Mouse (Mus musculus) brain, embryonic 14.5 days (tissue): ENCODE results near the gene S100a3. TPM values are rescaled to one million over a fixed set of nuclear protein-coding genes. Genes with fewer than 3 reads are reported as not detected.

Source experiments
- DNase-seq: peaks from one replicate; pipeline ENCODE4 v3.0.0-alpha.2; 2011; ENCODE audit warnings: low read depth
- CTCF ChIP-seq: fragments of 200-500 bp; IDR thresholded peaks from 2 replicates; pipeline ENCODE4 v1.5.1; 2012; ENCODE audit warnings: inconsistent platforms, mild to moderate bottlenecking, moderate library complexity, borderline replicate concordance; ENCODE audit not compliant: insufficient read depth, insufficient read length; ENCODE audit errors: extremely low read depth
- POLR2A ChIP-seq: fragments of 200-500 bp; IDR thresholded peaks from 2 replicates; pipeline ENCODE4 v1.6.1; 2012; ENCODE audit warnings: mild to moderate bottlenecking, inconsistent platforms, borderline replicate concordance; ENCODE audit not compliant: poor library complexity, insufficient read depth, insufficient read length, severe bottlenecking; ENCODE audit errors: extremely low read depth
- polyA plus RNA-seq: library from polyadenylated mRNA; depleted of rRNA; stranded (reverse); fragments of >200 nt; gene quantifications from 2 replicates; pipeline ENCODE4 v1.2.3, GENCODE M21; 2012

Gene S100a3
- polyA plus RNA-seq, 1 experiment = 1.1 TPM

GRCm38 (mm10) chr3:90595556-90595955 is 35.2 kb downstream of the S100a3 start:
- no peak for DNase-seq
- TF ChIP-seq POLR2A = no peak
- TF ChIP-seq CTCF = no peak

DNA sequence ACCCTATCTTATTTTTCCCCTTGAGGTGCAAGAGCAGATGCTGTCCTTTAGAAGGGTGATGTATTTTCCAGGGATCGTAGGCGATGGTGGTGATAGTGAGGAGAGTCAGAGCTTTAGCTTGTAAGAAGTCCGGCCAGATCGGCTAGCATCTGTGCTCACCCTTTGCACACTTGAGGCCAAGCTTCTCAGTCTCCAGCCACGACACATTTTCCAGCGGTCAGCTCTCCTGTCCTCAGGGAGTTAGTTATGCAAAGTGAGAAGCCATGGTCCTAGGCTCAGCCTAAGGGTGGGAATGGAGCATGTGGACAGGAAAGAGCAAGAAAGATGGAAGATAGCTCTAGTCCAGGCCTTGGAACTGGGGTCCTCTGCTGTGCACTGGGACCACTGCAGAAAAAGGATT is 36.4 kb downstream of the S100a3 start:
- no peak for DNase-seq
- TF ChIP-seq POLR2A (no peak), CTCF (no peak)

GRCm38 (mm10) chr3:90597736-90598135 is 37.4 kb downstream of the S100a3 start:
- no peak for TF ChIP-seq POLR2A
- no peak for TF ChIP-seq CTCF

DNA sequence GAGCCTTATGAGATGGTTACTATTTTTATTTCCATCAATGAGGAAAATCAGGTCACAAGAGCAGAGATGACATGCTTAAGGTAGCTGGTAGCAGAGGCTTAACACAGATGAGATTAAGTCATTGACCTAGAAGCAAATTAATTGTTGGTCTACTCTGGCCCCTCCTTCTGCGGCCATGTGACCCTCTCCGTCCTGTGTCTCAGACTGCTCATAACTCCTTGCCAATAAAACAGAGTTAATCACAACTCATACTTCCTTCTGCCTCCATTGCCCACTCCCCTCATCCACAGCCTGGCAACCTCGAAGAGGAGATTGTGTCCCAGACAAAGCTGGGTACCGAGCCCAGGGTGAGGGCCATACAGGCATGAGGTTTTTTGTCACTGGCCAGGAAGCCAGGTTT is 37.8 kb downstream of the S100a3 start:
- TF ChIP-seq POLR2A = no peak
- no peak for TF ChIP-seq CTCF

More at GRCm38 (mm10) chr3:90597736-90598135, 37.4 kb downstream of the S100a3 start:
- peak; percentile 5 for DNase-seq

DNA sequence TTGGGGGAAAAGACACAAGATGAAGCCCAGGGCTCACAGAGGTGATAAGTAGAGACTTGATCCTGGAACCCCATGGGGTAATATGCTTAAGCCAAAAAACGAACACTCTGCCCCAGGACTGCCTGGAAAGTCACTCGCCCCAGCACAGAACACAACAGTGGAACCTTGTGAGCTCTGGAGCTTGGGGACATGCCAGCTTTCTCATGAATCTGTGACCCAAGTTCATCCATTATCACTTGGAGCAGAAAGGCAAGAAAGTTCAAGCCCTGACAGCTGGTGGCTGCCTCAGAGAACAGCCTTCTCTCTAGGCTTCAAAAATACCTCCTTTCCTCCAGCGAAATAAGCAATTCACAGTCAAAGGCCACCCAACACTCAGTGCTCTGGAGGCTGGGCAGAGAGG is 39.0 kb downstream of the S100a3 start:
- TF ChIP-seq CTCF (no peak), POLR2A (no peak)
- DNase-seq = no peak

More for the DNA sequence above, 37.8 kb downstream of the S100a3 start:
- no peak for DNase-seq

DNA sequence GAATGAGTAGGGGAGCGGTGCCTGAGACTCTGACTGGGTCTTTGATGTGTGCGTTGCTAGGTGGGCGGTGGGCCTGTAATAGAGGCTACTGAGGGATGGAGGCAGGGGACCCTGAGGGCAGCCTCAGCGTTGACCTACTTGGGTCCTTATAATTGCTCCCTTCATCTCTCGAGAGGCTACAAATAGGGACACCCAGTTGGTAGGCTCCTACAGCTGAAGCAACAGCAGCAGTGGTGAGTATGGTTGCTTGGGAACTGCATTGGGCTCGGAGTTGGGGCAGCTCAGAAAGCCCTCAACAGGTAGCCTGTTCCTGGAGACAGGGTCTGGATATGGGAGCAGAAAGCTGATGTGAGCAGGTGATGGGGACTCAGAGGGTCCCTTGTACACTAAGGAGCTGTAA is 39.7 kb downstream of the S100a3 start:
- no peak for TF ChIP-seq POLR2A
- TF ChIP-seq CTCF = no peak
- no peak for DNase-seq

GRCm38 (mm10) chr3:90600458-90601195 is 40.2 kb downstream of the S100a3 start:
- DNase-seq = no peak
- TF ChIP-seq POLR2A (no peak), CTCF (no peak)

DNA sequence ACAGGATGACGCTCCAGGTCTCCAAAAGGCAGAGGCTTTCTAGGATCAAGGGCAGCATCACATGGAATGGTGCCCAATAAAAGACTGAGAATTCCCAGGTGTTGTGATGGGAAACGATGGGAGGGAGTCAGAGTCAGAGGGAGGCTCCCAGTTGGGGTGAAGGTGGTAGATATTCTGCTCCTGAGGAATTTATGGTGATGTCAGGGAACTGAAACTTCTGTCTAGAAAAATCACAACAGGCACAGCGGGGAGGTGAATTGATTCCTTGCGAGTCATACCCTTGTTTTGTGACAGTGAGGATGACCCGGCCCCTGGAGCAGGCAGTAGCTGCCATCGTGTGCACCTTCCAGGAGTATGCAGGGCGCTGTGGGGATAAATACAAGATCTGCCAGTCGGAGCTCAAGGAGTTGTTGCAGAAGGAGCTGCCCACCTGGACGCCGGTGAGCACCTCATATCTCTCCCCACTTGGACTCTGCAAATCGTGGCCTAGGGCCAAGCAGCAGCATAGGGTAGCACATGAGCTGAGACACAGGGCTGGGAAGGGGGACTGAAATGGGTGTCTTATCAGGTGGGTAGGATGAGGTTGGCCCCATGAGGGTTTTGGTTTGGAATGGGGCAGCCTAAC is 41.2 kb downstream of the S100a3 start, which contains the start of gene Gm42674:
Gene Gm42674, plus strand, starts transcription at position 419 of the 625 bp plus-strand sequence.
- no peak for TF ChIP-seq CTCF
- TF ChIP-seq POLR2A = no peak
- DNase-seq = no peak

GRCm38 (mm10) chr3:90603623-90604022 is 43.2 kb downstream of the S100a3 start, which contains the start of gene S100a4:
Gene S100a4 (plus strand): TSS chr3:90603771.
- TF ChIP-seq CTCF (no peak), POLR2A (no peak)

DNA sequence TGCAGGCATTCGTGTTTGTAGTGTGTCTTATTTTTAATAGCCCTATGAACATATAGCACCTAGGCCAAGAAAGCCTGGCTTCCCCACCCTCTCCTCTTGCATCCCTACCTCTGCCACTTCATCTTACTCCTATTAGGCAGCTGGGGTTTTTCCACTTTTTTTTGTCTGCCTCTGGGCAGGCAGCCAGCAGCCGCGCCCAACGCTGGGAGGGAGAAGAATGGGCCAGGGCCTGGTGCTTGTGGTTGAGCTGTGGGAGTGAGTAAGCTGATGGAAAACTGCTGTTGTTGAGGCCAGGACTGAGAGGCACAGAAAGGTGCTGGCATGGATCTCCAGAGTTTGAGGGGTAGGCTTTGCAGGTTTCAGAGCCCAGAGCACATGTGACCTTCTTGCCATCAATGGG is 44.0 kb downstream of the S100a3 start:
- peak; percentile 92 for DNase-seq
- TF ChIP-seq POLR2A (no peak), CTCF (no peak)

More at GRCm38 (mm10) chr3:90603623-90604022, 43.2 kb downstream of the S100a3 start, which contains the start of gene S100a4:
- DNase-seq = peak; percentile 12

DNA sequence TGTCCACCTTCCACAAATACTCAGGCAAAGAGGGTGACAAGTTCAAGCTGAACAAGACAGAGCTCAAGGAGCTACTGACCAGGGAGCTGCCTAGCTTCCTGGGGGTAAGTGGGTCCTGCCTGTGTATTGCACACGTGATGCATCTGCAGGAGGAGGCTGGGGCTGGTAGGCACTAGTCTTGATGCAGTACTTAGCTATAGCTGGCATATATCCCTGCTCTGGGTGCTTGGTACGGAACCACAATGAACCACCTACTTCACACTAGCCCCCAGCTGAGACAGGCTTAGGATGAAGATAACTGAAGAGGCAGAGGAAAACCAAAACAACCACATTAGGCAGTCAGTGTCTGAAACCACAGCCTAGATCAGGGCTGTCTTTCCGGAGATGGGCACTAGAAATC is 44.7 kb downstream of the S100a3 start:
- DNase-seq = no peak
- TF ChIP-seq POLR2A (no peak), CTCF (no peak)
